Mouse (Mus musculus) limb, embryonic 10.5 days (tissue): Measurements from ENCODE around the gene E130116L18Rik. TPM values are rescaled to one million over a fixed set of nuclear protein-coding genes. Genes with fewer than 3 reads are reported as not detected.
"Not testable (repeated sequence)": the region's sequence is repeated elsewhere in the genome, so short reads cannot be mapped to it uniquely, and the experiment has no call there.

ENCODE experiments used
- DNase-seq: peaks from one replicate; pipeline ENCODE4 v3.0.0-alpha.2; 2017; ENCODE audit warnings: low spot score
- H3K27ac ChIP-seq: fragments of 300-500 bp; sonication (generic); 2 replicates; pipeline ENCODE4 v1.5.1; 2016; ENCODE audit warnings: mild to moderate bottlenecking
- H3K27me3 ChIP-seq: fragments of 300-500 bp; sonication (generic); 2 replicates; pipeline ENCODE4 v1.6.1; 2016; ENCODE audit warnings: low read depth, mild to moderate bottlenecking; ENCODE audit not compliant: poor library complexity, severe bottlenecking
- H3K36me3 ChIP-seq: fragments of 300-500 bp; sonication (generic); 2 replicates; pipeline ENCODE4 v1.6.1; 2016; ENCODE audit warnings: mild to moderate bottlenecking, moderate library complexity
- H3K4me1 ChIP-seq: fragments of 300-500 bp; sonication (generic); 2 replicates; pipeline ENCODE4 v1.6.1; 2016
- H3K4me3 ChIP-seq: fragments of 300-500 bp; sonication (generic); 2 replicates; pipeline ENCODE4 v1.5.1; 2016; ENCODE audit warnings: mild to moderate bottlenecking, moderate library complexity
- H3K9me3 ChIP-seq: fragments of 300-500 bp; sonication (generic); replicated peaks from 2 replicates; pipeline ENCODE4 v1.6.1; 2016; ENCODE audit warnings: mild to moderate bottlenecking
- WGBS: fragments of 180-500 bp; shearing (Covaris S2); methylation state at CpG from one replicate; pipeline ENCODE4 v1.1.7; 2016; 5-methylcytosine and 5-hydroxymethylcytosine counted together
- polyA plus RNA-seq: library from polyadenylated mRNA; unstranded; fragments of >200 nt; fragmentation: Nextera tagmentation; extraction: Ambion mirVana; gene quantifications from 2 replicates; pipeline ENCODE4 v1.2.1, GENCODE M21; 2016

The E130116L18Rik gene
- polyA plus RNA-seq, 1 experiment from 2014 or later: not detected

- H3K9me3 ChIP-seq, H3K4me1 ChIP-seq, DNase-seq, H3K27me3 ChIP-seq, H3K27ac ChIP-seq, H3K4me3 ChIP-seq: not testable (repeated sequence)
- peaks cover 11% of the 10 kb centered on the region for H3K36me3 ChIP-seq
- WGBS: 88% methylated on average over 1 of the region's 1 CpGs
These were observed 1.4 kb upstream of the E130116L18Rik start for GRCm38 (mm10) chr5:25224377-25224776.

DNA sequence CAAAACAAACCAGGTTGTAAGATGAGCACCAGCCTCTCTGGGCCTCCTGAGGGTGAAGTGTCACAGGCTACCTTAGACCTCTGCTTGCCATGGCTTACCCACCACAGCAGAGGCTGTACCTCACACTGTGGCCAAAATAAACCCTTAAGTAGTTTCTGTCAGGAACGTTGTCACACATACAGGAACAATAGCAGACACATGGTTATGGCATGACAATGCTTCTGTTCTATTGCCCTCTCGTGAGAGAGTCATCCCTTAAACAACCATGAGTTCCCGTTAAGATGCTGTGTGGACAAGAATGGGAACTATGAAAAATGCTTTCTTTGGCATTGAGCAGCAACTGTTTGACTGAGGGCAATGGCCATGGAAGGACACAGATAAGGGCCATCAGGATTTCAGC, 1.3 kb downstream of the E130116L18Rik start, which contains the start of gene Galnt11:
Galnt11 (plus strand) TSS at position 301 of the 400 bp plus-strand sequence.
- H3K9me3 ChIP-seq: no peaks in the 10 kb centered on the region

GRCm38 (mm10) chr5:25215006-25215405, 7.9 kb downstream of the E130116L18Rik start:
- no peaks in the 10 kb centered on the region for H3K36me3 ChIP-seq
- whole genome bisulfite sequencing: 86% methylated on average over 6 of the region's 6 CpGs

More for the DNA sequence above, 1.3 kb downstream of the E130116L18Rik start, which contains the start of gene Galnt11:
- Histone ChIP-seq H3K4me3 (peak within 1 kb of the TSS; percentile 81), H3K27me3 (no peaks in the 10 kb centered on the region), H3K4me1 (peaks cover 9% of the 10 kb centered on the region), H3K36me3 (0 out of 2 replicates have a peak, but pooled peaks cover 3% of the 10 kb centered on the region), H3K27ac (peak within 1 kb of the TSS; percentile 95)
- no peak for DNase-seq
- WGBS: 92% methylated on average over 3 of the region's 3 CpGs

DNA sequence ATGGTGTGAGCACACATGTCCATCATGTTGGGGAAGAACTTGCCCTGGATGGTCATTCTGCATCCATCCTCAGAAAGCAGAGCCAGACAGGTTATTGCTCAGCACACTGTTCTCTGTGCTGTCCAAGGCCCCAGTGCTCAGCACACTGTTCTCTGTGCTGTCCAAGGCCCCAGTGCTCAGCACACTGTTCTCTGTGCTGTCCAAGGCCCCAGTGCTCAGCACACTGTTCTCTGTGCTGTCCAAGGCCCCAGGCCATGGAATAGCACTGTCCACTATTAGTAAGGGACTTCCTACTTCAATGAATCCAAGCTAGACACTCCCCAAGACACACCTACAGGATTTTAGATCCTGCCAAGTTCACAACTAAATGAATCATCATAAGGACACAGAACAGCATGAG, 9.7 kb downstream of the E130116L18Rik start:
- H3K36me3 ChIP-seq, H3K9me3 ChIP-seq, H3K4me1 ChIP-seq, H3K4me3 ChIP-seq, H3K27ac ChIP-seq, H3K27me3 ChIP-seq, DNase-seq: not testable (repeated sequence)

More at GRCm38 (mm10) chr5:25215006-25215405, 7.9 kb downstream of the E130116L18Rik start:
- Histone ChIP-seq H3K4me1 (no peaks in the 10 kb centered on the region), H3K4me3 (no peak overlapping the region), H3K27ac (no peak overlapping the region), H3K9me3 (no peaks in the 10 kb centered on the region), H3K27me3 (no peaks in the 10 kb centered on the region)
- no peak for DNase-seq

- no peaks in the 10 kb centered on the region for H3K27me3 ChIP-seq
- WGBS: 59% methylated on average over 1 of the region's 1 CpGs
These were observed 11.1 kb downstream of the E130116L18Rik start for GRCm38 (mm10) chr5:25211872-25212271.

GRCm38 (mm10) chr5:25190521-25190920, 32.4 kb downstream of the E130116L18Rik start:
- no peaks in the 10 kb centered on the region for H3K4me1 ChIP-seq
- no peak overlapping the region for H3K4me3 ChIP-seq
- H3K9me3 ChIP-seq: no peaks in the 10 kb centered on the region
- WGBS: 89% methylated on average over 2 of the region's 2 CpGs
- no peaks in the 10 kb centered on the region for H3K36me3 ChIP-seq
- H3K27me3 ChIP-seq: no peaks in the 10 kb centered on the region
- DNase-seq: no peak
- no peak overlapping the region for H3K27ac ChIP-seq

More at GRCm38 (mm10) chr5:25211872-25212271, 11.1 kb downstream of the E130116L18Rik start:
- Histone ChIP-seq H3K36me3 (no peaks in the 10 kb centered on the region), H3K9me3 (no peaks in the 10 kb centered on the region), H3K27ac (no peak overlapping the region), H3K4me1 (no peaks in the 10 kb centered on the region), H3K4me3 (no peak overlapping the region)
- no peak for DNase-seq

DNA sequence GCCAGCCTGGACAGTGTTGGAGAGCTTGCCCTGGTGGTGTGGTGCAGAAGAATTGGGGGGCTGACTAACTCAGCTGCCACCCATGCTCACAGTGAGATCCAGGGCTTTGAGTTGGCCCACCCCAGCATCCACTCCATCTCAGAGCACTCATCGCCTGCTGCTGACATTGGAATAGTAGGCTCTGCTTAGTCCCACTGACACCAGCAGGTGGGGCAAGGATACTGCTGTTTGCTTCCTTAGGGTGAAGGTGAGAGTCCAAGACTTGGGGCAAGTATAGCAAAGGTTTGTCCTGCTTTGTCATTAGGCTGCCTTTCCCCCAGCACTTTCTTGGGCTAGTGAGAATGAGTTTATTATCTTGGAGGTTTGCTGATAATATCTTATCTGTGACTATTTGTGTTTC, 34.2 kb downstream of the E130116L18Rik start:
- no peak for DNase-seq
- H3K27ac ChIP-seq: no peak overlapping the region
- H3K36me3 ChIP-seq: no peaks in the 10 kb centered on the region
- 50% methylated on average over 1 of the region's 1 CpGs for WGBS
- H3K9me3 ChIP-seq: no peaks in the 10 kb centered on the region
- H3K4me3 ChIP-seq: no peak overlapping the region
- H3K4me1 ChIP-seq: no peaks in the 10 kb centered on the region
- no peaks in the 10 kb centered on the region for H3K27me3 ChIP-seq

DNA sequence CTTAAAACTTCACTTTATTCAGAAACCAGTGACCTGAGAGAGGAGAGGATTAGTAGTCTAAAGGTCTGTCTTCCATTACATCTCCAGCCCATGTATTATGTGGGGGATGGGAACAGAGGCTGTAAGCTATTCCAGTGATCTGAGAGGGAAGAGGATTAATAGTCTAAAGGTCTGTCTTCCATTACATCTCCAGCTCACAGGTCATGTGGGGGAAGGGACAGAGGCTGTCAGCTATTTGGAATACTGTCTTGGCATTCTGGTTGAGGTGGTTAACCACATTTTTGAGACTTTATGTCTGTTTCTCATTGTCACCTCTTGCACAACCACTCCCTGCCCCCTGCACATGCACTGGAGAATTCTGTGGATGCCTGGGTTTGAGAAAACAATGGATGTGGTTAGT, 35.2 kb downstream of the E130116L18Rik start:
- H3K4me3 ChIP-seq: no peak overlapping the region

DNA sequence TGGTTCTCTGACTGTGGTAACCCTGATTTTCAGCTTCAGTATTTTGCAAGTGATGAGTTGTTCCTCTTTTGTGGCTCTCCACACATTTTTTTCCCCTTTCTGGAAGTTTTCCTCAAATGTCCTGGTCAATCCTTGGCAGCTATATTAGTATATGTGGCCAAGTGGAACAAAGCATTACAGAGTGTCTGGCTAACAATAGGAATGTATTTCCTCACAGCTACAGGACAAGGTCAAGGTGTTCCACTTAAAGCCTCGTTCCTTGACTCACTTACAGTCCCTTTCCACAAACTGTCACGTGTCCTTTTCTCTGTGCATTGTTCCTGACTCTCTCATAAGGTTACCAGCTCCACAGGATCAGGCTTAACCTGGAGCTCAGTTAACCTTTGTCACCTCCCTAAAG, 38.4 kb downstream of the E130116L18Rik start:
- Histone ChIP-seq H3K9me3 (no peaks in the 10 kb centered on the region), H3K4me1 (no peaks in the 10 kb centered on the region), H3K4me3 (no peak overlapping the region), H3K27ac (no peak overlapping the region), H3K27me3 (no peaks in the 10 kb centered on the region), H3K36me3 (no peaks in the 10 kb centered on the region)
- 68% methylated on average over 2 of the region's 2 CpGs for WGBS
- DNase-seq: no peak

More for the DNA sequence above, 35.2 kb downstream of the E130116L18Rik start:
- no peaks in the 10 kb centered on the region for H3K9me3 ChIP-seq
- H3K27me3 ChIP-seq: no peaks in the 10 kb centered on the region
- H3K36me3 ChIP-seq: no peaks in the 10 kb centered on the region
- no peak for DNase-seq
- no peak overlapping the region for H3K27ac ChIP-seq
- H3K4me1 ChIP-seq: no peaks in the 10 kb centered on the region

DNA sequence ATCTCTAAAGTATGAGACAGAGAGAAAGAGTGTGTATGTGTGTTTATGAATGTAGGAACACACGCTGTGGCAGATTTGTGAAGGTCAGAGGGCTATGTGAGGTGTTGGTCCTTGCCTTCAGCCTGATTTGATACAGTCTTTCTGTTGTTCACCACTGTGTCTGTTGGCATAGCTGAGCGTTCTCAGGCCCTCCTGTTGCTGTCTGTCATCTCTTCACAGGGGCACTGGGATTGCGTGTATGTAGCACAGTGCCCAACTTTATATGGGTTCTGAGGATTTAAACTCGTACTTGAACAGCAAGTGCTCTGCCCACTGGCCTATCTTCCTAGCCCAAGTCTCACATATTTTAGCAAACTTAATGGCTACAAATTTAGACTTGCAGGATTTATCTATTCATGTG, 39.4 kb downstream of the E130116L18Rik start:
- Histone ChIP-seq H3K36me3 (no peaks in the 10 kb centered on the region), H3K27me3 (no peaks in the 10 kb centered on the region), H3K4me3 (no peak overlapping the region), H3K9me3 (no peaks in the 10 kb centered on the region), H3K4me1 (no peaks in the 10 kb centered on the region), H3K27ac (no peak overlapping the region)
- WGBS: 89% methylated on average over 4 of the region's 4 CpGs
- no peak for DNase-seq

DNA sequence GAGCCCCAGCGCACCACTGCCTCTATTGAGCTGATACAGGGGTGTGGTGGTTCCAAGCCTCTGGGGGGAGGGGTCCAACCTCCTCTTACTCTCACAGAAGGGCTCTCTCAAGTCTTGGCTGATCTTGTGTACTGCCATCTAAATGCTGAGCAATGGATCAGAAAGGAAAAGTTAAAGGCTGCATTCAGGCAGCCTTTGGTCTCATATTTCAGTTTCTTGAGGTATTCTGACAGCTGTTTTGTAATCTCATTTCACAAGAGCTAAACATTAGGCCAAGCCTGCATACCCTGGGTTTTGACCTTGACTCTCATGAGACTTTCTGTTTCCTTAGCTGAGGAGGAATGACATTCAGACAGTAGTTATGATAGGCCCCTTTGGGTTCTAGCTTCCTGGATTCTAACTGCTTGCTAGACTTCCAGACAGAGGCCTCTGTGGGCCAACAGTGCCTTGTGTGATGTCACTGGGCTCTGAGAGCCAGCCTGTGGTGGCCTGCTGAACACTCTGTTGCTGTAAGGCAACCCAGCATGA, 41.9 kb downstream of the E130116L18Rik start, which contains the start of gene Galntl5:
Galntl5 (plus strand) TSS at position 457 of the 528 bp plus-strand sequence.
- WGBS: 85% methylated on average over 1 of the region's 1 CpGs
- Histone ChIP-seq H3K27me3 (no peaks in the 10 kb centered on the region), H3K36me3 (no peaks in the 10 kb centered on the region), H3K27ac (no peak within 1 kb of the TSS), H3K9me3 (no peaks in the 10 kb centered on the region), H3K4me1 (no peaks in the 10 kb centered on the region), H3K4me3 (no peak within 1 kb of the TSS)
- DNase-seq: no peak

DNA sequence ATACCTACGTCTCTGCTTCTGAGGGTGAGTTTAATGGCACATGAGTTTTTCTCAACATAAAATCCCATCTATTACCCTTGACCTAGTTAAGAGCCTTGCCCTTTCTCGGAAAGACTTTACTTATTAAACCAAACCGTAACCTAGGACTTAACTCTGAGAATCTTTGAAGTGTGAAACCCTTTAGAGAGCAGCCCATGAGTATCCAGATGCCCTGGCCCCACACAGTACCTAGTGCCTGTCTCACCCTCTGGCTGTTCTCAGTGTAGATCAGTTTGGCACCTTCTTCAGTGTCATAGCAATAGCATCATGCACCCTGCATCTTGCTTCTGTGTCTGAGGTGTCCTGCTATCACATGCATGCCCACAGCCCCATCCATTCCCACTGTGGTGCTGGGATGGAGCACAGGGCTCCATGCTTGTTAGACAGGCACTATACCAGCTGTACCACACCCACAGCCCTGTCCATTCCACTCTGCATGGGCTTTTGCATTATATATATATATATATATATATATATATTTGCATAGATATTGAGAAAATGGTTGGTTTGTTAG, 42.9 kb downstream of the E130116L18Rik start:
- H3K27ac ChIP-seq: no peak overlapping the region
- H3K4me3 ChIP-seq: no peak overlapping the region
- no peaks in the 10 kb centered on the region for H3K36me3 ChIP-seq
- H3K9me3 ChIP-seq: no peaks in the 10 kb centered on the region
- no peaks in the 10 kb centered on the region for H3K4me1 ChIP-seq
- 86% methylated on average over 3 of the region's 3 CpGs for WGBS
- no peak for DNase-seq
- no peaks in the 10 kb centered on the region for H3K27me3 ChIP-seq

GRCm38 (mm10) chr5:25179284-25179683, 43.7 kb downstream of the E130116L18Rik start:
- DNase-seq: no peak
- Histone ChIP-seq H3K27ac (no peak overlapping the region), H3K36me3 (no peaks in the 10 kb centered on the region), H3K9me3 (no peaks in the 10 kb centered on the region), H3K27me3 (no peaks in the 10 kb centered on the region), H3K4me3 (no peak overlapping the region), H3K4me1 (no peaks in the 10 kb centered on the region)
- 93% methylated on average over 4 of the region's 4 CpGs for WGBS

DNA sequence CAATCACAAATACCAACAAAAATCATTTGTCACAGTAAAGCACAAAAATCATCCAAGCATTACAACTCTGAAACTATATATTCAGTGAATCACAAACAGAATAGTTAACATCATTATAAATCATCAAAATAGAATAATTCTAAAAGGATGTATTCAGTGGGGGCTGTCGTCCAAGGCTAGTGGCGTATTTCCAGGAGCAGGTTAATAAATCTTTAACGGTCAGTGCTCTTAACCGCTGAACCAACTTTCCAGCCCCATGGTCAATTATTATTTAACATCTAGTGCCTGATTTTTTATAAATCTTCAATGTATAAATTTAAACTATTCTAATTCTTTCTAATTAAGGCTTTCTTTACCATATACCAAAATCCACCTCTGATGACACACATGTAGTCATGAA, 44.4 kb downstream of the E130116L18Rik start:
- not testable (repeated sequence) for H3K36me3 ChIP-seq, H3K27me3 ChIP-seq, H3K9me3 ChIP-seq, DNase-seq, H3K4me3 ChIP-seq, H3K27ac ChIP-seq, H3K4me1 ChIP-seq
- WGBS: 93% methylated on average over 4 of the region's 4 CpGs
